Mouse (Mus musculus) adrenal gland, adult (tissue): Measurements from ENCODE around the gene Dzip3.
A peak's percentile ranks its signal among the peaks of the same experiment; 100 is the strongest.

Experiments
- DNase-seq, 2 experiments: peaks; one replicate each; pipeline ENCODE4 v3.0.0; 2022 to 2023; ENCODE audit warnings: low spot score in 1 of 2; ENCODE audit not compliant: inconsistent age in 2 of 2

Gene Dzip3

GRCm38 (mm10) chr16:48993559-48994342, at the start of gene Dzip3, which contains the start of gene Cip2a:
TSS of gene Dzip3 (minus strand) at chr16:48994165.
TSS of gene Cip2a (plus strand) at chr16:48994185.
- DNase-seq, result peak; percentile 92 to 97

DNA sequence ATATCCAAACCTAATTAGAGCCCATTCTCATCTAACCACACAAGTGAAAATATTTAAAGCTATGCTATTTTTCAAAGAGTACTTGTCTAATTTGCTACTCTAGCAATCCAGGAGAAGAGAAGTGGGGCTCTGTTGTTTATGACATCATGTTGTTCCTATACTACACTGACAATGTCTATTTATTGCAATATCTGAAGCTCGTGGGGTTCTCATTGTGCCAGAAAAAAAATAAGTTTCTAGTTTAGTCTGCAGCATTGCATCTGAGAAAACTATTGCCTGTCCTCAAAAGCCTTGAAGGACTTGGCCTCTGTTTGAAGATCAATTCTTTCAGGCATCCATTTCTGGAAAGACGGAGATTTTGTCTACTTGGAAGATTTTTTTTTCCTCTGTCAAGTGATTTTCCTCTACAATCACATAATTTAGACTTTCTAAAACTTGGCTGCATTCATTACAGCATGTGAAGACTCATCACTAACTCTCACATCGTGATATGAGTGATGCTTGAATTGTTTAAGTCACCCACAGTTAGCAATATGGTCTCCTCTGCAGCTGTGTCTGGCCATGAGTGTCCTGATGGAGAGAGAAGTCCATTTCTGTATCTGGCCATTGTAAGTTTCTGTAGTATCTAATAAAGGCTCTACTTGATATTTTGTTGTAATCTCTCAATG, 46.7 kb upstream of the Dzip3 start:
- DNase-seq, result no peak

GRCm38 (mm10) chr16:49037771-49038170, 43.8 kb upstream of the Dzip3 start:
- no peak for DNase-seq

DNA sequence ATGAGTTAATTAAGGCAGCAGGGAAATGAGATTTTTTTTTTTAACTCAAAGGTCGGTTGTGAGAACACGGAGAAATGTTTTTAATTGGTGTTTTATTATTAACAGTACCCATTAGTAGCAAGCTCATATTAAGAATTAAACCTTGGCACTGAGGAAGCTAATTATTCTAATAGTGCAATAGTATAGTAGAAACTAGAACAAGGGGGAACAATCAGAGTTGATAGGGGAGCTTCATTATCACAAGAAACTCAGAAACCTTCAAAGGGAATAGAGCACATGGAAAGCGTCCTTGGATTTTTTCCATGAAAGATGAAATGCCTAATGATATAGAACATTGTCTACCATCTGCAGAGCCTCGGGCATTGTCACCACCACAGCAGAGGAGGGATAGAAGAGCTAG, 41.9 kb upstream of the Dzip3 start:
- peak in 1 of 2 experiments; percentile 13 for DNase-seq

GRCm38 (mm10) chr16:49016620-49017332, 22.8 kb upstream of the Dzip3 start:
- DNase-seq, result peak in 1 of 2 experiments; percentile 30

- DNase-seq, result peak in 1 of 2 experiments; percentile 5
Measured at GRCm38 (mm10) chr16:49004151-49004550, 10.2 kb upstream of the Dzip3 start.

- DNase-seq, result no peak
Measured at GRCm38 (mm10) chr16:48994343-48994693, 353 bp upstream of the Dzip3 start.

DNA sequence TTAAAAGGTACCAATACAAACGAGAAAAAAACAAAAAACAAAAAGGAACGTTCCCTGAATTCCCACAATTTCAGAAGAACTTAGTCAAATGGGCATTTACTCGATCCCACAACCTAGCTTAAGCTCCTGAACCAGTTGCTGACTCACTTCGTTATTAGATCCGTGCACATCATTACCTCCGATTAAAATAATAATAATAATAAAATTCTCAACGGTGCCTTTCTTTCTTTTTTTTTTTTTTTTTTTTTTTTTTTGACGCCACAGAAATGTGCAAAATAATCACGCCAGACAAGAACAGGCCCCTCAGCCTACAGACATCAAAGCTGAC, 770 bp downstream of the Dzip3 start:
- no peak for DNase-seq

DNA sequence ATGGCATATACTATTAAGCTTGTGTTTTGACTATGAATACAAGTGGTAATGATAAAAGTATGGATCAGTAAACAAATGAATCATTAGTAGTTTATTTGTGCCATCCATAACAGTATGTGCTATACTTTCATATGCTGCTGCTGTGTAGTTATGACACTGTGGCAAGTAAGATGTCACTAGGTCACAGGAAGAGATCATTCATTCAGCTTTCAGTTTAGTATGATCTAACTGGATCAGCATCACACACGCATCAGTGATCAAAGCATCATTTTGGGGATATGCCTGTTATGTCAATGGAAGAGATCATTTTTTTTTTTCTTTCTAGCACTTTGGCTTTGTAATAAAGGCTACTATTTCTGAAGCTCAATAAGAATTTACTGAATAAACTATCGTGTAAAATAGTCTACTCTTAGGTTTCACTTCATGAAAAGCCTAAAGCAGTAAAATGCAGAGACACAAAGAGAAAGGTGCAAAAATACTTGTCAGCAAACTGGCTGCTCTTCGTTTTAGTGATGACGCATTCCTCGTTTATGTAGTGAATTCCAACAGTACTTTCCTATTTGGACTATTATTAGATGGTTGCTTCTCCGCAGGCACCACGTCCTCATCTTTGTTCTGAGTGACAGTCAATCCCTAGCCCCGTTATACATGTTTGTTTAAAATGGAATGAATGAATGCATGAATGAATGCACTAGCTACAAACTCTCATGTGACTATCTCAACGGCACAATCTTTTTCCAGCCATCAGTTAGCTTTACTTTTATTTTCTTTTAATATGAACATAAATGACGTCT, 1.3 kb downstream of the Dzip3 start:
- DNase-seq, result peak in 1 of 2 experiments; percentile 68

GRCm38 (mm10) chr16:48989700-48990099, 4.3 kb downstream of the Dzip3 start:
- no peak for DNase-seq

DNA sequence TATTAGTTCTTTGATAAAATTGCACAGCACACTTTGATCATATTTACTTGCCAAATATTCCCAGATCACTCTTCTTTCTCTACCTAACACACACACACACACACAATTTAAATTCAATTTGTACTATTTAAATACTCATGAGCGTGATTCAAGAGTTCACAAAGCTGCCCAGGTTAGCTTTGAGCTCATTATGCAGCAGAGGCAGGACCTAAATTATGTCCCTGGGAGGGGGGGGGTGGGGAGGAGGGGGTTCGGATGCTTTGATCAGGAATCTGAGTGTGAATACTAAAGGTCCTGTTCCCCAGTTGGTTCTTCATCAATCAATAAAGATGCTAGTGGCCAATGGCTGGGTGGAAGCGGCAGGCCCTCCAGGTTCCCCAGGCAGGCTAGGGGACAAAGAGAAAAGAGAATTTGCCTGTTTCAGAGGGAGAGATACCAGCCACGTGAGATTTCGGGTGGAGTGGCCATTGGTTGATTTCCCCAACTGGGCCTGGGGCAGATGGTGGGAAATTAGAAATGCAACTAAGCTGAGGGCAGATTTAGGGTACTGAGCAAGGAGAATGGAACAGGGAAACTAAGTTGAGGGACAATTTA, 8.8 kb downstream of the Dzip3 start:
- DNase-seq, result no peak

DNA sequence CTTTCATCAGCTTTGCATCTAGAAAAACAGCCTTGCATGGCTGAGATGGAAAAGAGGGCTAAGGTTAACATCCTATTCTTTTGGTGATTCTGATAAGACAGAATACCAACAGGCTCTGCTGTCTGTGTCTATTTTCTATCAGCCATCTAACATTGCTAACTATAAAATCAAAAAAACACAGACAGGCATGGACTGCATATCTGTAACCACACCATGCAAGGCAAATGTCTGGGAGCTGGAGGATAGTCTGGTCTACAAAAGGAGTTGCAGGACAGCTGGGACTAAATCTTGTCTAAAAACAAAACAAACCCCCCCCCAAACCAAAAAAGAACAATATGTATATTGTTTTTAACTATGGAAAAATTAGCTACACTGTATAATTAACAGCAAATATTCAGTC, 14.0 kb downstream of the Dzip3 start:
- no peak for DNase-seq

DNA sequence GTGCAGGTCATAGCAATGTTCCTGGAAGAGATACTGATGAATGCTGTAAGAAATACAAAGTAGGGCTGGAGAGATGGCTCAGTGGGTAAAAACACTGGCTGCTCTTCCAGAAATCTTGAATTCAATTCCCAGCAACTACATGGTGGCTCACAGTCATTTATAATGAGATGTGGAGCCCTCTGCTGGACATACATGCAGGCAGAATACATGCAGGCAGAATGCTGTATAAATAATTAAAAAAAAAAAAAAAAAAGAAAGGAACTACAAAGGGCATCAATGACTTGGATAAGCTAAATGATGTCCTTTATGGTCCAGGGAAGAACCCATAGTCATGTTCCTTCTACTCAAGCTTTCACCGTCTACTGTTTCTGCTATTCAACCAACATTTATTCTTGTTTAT, 20.4 kb downstream of the Dzip3 start:
- DNase-seq, result no peak

DNA sequence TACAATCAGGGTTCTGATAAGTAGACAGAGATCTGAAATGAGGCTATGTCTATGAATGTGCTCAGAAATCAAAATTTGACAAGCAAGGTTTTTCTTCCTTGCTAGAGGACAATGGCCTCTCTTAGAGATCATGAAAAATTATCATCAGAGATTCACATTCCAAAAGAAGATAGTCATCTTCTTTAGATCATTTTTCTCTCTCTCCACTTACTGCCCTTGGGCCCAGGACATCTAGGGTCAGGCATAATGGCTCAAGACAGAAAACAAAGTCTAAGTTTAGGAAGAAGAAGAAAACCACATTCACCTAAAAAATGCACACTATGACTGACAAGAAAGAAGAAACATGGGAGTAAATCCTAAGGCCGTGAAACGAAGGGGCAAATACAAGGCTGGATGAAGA, 21.0 kb downstream of the Dzip3 start:
- peak; percentile 29 to 78 for DNase-seq

- DNase-seq, result peak in 1 of 2 experiments; percentile 37
Measured at GRCm38 (mm10) chr16:48941805-48942204, 52.2 kb downstream of the Dzip3 start.

- DNase-seq, result no peak
Measured at GRCm38 (mm10) chr16:48923724-48924123, 70.2 kb downstream of the Dzip3 start.

GRCm38 (mm10) chr16:48913206-48913605, 80.8 kb downstream of the Dzip3 start:
- peak in 1 of 2 experiments; percentile 27 for DNase-seq

DNA sequence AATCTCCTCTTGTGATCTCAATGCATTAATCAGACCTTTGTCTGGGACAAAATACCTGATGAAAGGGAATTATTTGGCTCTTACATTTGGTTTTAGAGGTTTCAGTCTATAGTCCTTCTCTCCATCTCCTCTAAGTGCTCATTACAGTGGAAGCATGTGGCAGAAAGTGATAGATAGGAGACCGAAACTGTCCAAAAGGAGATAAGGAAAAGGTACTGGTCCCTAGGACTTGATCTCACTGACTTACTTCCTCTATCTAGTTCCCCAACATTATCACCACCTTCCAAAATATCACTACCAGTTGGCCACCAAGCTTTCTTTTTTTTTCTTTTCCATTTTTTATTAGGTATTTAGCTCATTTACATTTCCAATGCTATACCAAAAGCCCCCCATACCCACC, 82.8 kb downstream of the Dzip3 start:
- DNase-seq, result no peak

GRCm38 (mm10) chr16:48899868-48900267, 94.1 kb downstream of the Dzip3 start:
- DNase-seq, result no peak

GRCm38 (mm10) chr16:48890733-48891132, 103.2 kb downstream of the Dzip3 start:
- DNase-seq, result peak in 1 of 2 experiments; percentile 27
